Mouse (Mus musculus) forebrain, embryonic 13.5 days (tissue): ENCODE results near the gene Kcnip1. TPM values are rescaled to one million over a fixed set of nuclear protein-coding genes. Genes with fewer than 3 reads are reported as not detected.
A peak's percentile ranks its signal among the peaks of the same experiment; 100 is the strongest.

Experiments used
- ATAC-seq: fragments of 200-750 bp; cut with Nextera tagmentation; 2 replicates; pipeline ENCODE4 v1.8.0; 2017
- H3K27ac ChIP-seq: fragments of 300-500 bp; sonication (generic); 2 replicates; pipeline ENCODE4 v1.5.1; 2015; ENCODE audit warnings: inconsistent platforms, mild to moderate bottlenecking, moderate library complexity
- H3K27me3 ChIP-seq: fragments of 300-500 bp; sonication (generic); 2 replicates; pipeline ENCODE4 v1.6.1; 2015; ENCODE audit warnings: mild to moderate bottlenecking, inconsistent platforms
- H3K36me3 ChIP-seq: fragments of 300-500 bp; sonication (generic); 2 replicates; pipeline ENCODE4 v1.6.1; 2015; ENCODE audit warnings: mild to moderate bottlenecking, inconsistent platforms; ENCODE audit not compliant: poor library complexity, severe bottlenecking
- H3K4me1 ChIP-seq: fragments of 300-500 bp; sonication (generic); 2 replicates; pipeline ENCODE4 v1.6.1; 2015; ENCODE audit warnings: inconsistent platforms
- H3K4me2 ChIP-seq: fragments of 300-500 bp; sonication (generic); 2 replicates; pipeline ENCODE4 v1.6.1; 2015; ENCODE audit warnings: inconsistent platforms, mild to moderate bottlenecking, moderate library complexity
- H3K4me3 ChIP-seq: fragments of 300-500 bp; sonication (generic); 2 replicates; pipeline ENCODE4 v1.5.1; 2015; ENCODE audit warnings: mild to moderate bottlenecking, inconsistent platforms
- H3K9ac ChIP-seq: fragments of 300-500 bp; sonication (generic); 2 replicates; pipeline ENCODE4 v1.6.1; 2015; ENCODE audit warnings: mild to moderate bottlenecking, inconsistent platforms
- H3K9me3 ChIP-seq: fragments of 300-500 bp; sonication (generic); replicated peaks from 2 replicates; pipeline ENCODE4 v1.6.1; 2016; ENCODE audit warnings: inconsistent platforms
- WGBS: fragments of 180-500 bp; shearing (Covaris S2); methylation state at CpG from one replicate; pipeline ENCODE4 v1.1.7; 2015; 5-methylcytosine and 5-hydroxymethylcytosine counted together
- polyA plus RNA-seq: library from polyadenylated mRNA; unstranded; fragments of >200 nt; fragmentation: Nextera tagmentation; extraction: Ambion mirVana; gene quantifications from 2 replicates; pipeline ENCODE4 v1.2.1, GENCODE M21; 2015

The Kcnip1 gene
- polyA plus RNA-seq, 1 experiment from 2014 or later, result 29.9 TPM

DNA sequence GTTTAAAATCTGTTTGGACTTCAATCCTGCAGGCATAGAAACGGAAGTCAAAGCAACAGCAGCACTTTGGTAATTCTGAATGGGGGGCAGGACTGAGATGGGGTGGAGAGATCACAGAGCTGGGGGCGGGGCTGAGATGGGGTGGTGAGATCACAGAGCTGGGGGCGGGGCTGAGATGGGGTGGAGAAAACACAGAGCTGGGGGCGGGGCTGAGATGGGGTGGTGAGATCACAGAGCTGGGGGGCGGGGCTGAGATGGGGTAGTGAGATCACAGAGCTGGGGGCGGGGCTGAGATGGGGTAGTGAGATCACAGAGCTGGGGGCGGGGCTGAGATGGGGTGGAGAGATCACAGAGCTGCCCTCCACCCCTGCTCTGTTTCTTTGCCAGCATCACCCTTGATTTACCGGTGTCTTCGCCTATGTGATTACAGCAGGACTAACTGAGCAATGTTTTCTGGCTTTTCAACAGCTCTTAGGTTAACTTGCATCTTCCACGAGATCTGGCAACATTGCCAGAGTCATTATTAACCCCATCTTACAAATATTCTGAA is 61.0 kb downstream of the Kcnip1 start:
- no peak for ATAC-seq
- H3K36me3 ChIP-seq, result no peaks in the 10 kb centered on the region
- H3K9ac ChIP-seq, result no peak overlapping the region
- H3K4me2 ChIP-seq, result no peak overlapping the region
- peaks cover 16% of the 10 kb centered on the region; the same call in 1 of the 2 replicates for H3K4me1 ChIP-seq
- H3K4me3 ChIP-seq, result no peak overlapping the region
- 17% methylated on average over 6 of the region's 10 CpGs for WGBS
- no peaks in the 10 kb centered on the region for H3K27me3 ChIP-seq
- no peak overlapping the region for H3K27ac ChIP-seq
- no peaks in the 10 kb centered on the region for H3K9me3 ChIP-seq

DNA sequence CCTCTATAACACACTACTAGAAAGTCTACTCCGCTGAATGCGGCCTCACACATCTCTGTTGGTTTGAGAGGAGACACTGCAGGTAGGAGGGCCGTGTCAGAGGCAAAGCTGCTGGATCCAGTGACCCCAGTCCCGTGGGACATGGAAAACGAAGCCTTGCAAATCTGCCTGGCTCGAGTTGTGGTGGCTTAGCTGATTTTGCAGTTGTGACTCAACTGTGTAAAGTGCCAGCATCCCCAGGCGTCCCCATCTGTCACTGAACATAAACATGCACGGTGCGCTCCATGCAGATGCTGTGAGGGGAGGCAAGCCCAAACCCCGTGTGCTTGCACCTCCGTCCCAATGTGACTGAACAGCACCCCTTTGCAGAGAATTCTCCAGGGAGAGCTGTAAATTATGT is 63.5 kb downstream of the Kcnip1 start:
- no peak overlapping the region for H3K9ac ChIP-seq
- no peaks in the 10 kb centered on the region for H3K27me3 ChIP-seq
- H3K4me2 ChIP-seq, result no peak overlapping the region
- WGBS, result 69% methylated on average over 11 of the region's 11 CpGs
- H3K27ac ChIP-seq, result no peak overlapping the region
- H3K4me1 ChIP-seq, result peaks cover 22% of the 10 kb centered on the region; the same call in 1 of the 2 replicates
- no peaks in the 10 kb centered on the region for H3K9me3 ChIP-seq
- no peak for ATAC-seq
- H3K36me3 ChIP-seq, result no peaks in the 10 kb centered on the region
- no peak overlapping the region for H3K4me3 ChIP-seq

DNA sequence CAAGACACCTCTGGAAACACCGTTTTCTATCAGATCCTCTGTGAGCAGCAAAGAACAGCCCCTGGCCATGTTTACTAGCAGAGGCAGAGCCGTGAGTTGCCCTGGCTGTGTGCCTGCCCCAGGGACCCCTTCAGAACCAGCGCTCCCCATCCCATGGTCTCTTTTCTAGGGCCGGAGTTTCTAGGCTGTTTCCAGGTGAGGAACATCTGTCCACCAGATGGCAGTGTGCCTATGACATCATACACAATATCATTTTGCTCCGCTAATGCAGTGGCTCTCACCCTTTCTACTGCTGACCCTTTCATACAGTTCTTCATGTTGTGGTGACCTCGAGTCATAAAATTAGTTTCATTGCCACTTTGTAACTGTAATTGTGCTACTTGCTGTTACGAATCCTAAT is 64.3 kb downstream of the Kcnip1 start:
- ATAC-seq, result no peak
- H3K4me2 ChIP-seq, result no peak overlapping the region
- no peaks in the 10 kb centered on the region for H3K27me3 ChIP-seq
- H3K4me1 ChIP-seq, result peaks cover 22% of the 10 kb centered on the region; the same call in 1 of the 2 replicates
- H3K4me3 ChIP-seq, result no peak overlapping the region
- no peaks in the 10 kb centered on the region for H3K36me3 ChIP-seq
- WGBS, result 52% methylated on average over 7 of the region's 7 CpGs
- H3K9me3 ChIP-seq, result no peaks in the 10 kb centered on the region
- H3K27ac ChIP-seq, result no peak overlapping the region
- no peak overlapping the region for H3K9ac ChIP-seq

DNA sequence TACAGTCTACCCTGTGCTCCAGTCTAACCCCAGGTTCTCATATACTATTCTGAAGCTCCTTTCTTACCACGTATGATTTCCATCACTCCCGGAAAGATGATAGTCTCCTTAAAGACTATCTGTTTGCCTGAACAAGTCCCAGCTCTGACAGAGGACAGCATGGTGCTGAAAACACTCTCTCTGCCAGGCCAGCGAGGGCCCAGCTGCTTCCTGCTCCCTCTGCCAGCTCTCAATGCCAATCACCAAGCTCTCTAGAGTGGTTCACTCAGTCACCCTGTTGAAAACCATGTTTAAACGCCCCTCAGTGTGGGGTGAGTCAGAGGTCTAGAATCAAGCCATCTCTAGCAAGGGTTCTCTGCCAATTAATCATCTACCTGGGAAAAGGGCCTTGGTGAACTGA is 65.1 kb downstream of the Kcnip1 start:
- Histone ChIP-seq H3K4me2 (no peak overlapping the region), H3K27ac (no peak overlapping the region), H3K9me3 (no peaks in the 10 kb centered on the region), H3K27me3 (no peaks in the 10 kb centered on the region), H3K36me3 (no peaks in the 10 kb centered on the region), H3K4me1 (peaks cover 21% of the 10 kb centered on the region; the same call in 1 of the 2 replicates), H3K4me3 (no peak overlapping the region), H3K9ac (no peak overlapping the region)
- WGBS, result 79% methylated on average over 4 of the region's 4 CpGs
- no peak for ATAC-seq

DNA sequence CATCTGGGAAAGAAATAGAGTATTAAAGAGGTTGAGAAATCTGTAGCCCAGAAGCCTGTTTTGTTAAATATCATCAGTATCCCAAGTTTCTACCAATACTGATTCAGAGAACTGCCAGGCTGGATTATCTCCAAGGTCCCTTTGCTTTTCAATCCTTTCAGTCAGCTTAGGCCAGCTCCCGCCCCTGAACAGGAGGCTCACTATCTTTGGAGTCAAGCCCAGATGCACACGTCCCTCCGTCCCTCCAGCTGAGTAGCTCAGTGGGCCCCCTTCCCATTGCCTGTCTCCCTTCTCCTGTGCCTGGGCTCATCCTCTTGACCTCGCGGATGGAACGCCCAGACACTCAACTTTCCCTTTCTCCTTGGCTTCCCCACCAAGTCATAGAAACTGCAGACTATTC is 65.6 kb downstream of the Kcnip1 start:
- Histone ChIP-seq H3K4me1 (peaks cover 16% of the 10 kb centered on the region; the same call in 1 of the 2 replicates), H3K27ac (no peak overlapping the region), H3K9ac (no peak overlapping the region), H3K4me2 (no peak overlapping the region), H3K27me3 (no peaks in the 10 kb centered on the region), H3K9me3 (no peaks in the 10 kb centered on the region), H3K36me3 (no peaks in the 10 kb centered on the region), H3K4me3 (no peak overlapping the region)
- no peak for ATAC-seq
- 51% methylated on average over 6 of the region's 6 CpGs for WGBS

DNA sequence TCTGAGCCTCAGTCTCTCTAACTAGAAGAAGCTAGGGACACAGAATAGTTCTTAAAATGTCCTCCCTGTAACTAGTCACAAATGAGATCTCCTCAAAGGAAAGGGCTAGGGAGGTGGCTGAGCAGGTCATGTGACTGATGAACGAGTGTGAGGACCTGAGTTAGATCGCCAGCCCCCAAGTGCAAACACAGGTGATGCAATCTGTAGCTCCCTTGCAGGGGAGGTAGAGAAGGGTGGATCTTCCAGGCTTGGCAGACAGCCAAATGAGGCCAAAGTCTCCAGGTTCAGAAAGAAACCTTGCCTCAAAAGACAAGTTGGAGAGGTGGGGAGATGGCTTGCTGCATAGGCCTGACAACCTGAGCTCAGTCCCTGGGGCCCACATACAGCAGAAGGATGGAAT is 66.4 kb downstream of the Kcnip1 start:
- Histone ChIP-seq H3K27ac (no peak overlapping the region), H3K4me1 (0 out of 2 replicates have a peak, but pooled peaks cover 12% of the 10 kb centered on the region), H3K9me3 (no peaks in the 10 kb centered on the region), H3K4me3 (no peak overlapping the region), H3K9ac (no peak overlapping the region), H3K36me3 (no peaks in the 10 kb centered on the region), H3K27me3 (no peaks in the 10 kb centered on the region), H3K4me2 (no peak overlapping the region)
- 71% methylated on average over 2 of the region's 2 CpGs for WGBS
- no peak for ATAC-seq

DNA sequence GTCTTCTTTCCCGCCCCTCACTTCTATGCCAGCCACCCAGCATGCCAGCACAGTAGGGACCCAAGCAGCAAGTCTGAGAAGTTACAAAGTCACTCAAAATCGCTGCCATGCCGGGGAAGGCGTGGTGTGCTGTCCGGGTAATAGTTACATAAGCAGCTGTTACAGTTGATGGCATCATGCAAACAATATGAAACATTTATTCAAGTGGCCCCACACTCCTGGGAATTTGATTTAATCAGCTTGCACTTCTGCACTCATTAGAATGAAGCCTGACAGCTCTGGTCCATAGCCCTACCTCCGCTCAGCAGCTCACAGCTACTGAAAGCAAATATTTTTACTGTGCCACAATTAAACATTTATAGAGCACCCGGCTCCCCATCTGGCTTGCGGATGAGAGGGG is 67.2 kb downstream of the Kcnip1 start:
- Histone ChIP-seq H3K27me3 (no peaks in the 10 kb centered on the region), H3K27ac (no peak overlapping the region), H3K4me1 (0 out of 2 replicates have a peak, but pooled peaks cover 12% of the 10 kb centered on the region), H3K4me2 (no peak overlapping the region), H3K36me3 (no peaks in the 10 kb centered on the region), H3K9ac (no peak overlapping the region), H3K4me3 (no peak overlapping the region), H3K9me3 (no peaks in the 10 kb centered on the region)
- no peak for ATAC-seq
- WGBS, result 65% methylated on average over 8 of the region's 8 CpGs

DNA sequence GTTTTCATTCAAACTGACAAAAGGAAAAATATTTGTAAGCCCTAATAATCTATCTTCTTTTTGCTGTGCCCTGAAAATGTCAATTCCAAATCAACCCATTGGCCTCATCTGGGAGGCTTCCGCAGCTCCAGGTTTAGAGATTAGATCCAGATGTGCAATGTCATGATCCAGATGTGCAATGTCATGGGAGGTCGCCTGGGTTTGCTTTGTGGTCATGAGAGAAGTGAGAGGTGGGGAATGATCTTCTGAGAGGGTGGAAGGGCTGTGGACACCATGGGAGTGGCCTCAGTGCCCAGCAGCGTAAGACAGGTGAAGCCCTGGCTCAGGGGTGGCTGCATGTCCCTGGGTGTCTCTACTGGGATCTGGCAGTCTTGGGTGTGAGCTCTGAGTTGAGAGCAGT is 69.9 kb downstream of the Kcnip1 start:
- 73% methylated on average over 3 of the region's 3 CpGs for WGBS
- H3K27me3 ChIP-seq, result no peaks in the 10 kb centered on the region
- no peak overlapping the region for H3K27ac ChIP-seq
- H3K4me2 ChIP-seq, result no peak overlapping the region
- no peaks in the 10 kb centered on the region for H3K9me3 ChIP-seq
- H3K4me3 ChIP-seq, result no peak overlapping the region
- no peak overlapping the region for H3K9ac ChIP-seq
- H3K36me3 ChIP-seq, result no peaks in the 10 kb centered on the region
- no peak for ATAC-seq
- H3K4me1 ChIP-seq, result 0 out of 2 replicates have a peak, but pooled peaks cover 9% of the 10 kb centered on the region

DNA sequence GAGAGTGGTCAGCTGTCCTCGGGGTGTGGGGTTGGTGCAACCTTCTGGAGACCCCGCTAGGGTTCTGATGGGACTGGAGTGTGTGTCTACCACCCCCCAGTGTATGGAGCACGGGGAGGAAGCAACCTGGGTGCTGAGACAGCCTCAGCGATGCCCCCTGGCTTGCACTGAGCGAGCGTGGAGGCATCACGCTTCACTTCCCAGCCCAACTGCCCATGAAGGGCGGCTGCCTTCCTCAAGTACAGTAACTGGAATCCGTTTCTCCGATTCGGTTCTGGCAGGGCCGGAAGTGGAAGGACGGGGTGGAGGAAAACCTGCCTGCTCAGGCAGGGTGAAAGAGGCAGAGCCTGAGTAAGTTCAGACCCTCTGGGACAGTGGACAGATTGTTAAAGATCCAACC is 71.5 kb downstream of the Kcnip1 start:
- Histone ChIP-seq H3K27ac (no peak overlapping the region), H3K4me3 (no peak overlapping the region), H3K4me2 (no peak overlapping the region), H3K27me3 (no peaks in the 10 kb centered on the region), H3K9ac (no peak overlapping the region), H3K36me3 (no peaks in the 10 kb centered on the region), H3K4me1 (0 out of 2 replicates have a peak, but pooled peaks cover 2% of the 10 kb centered on the region), H3K9me3 (no peaks in the 10 kb centered on the region)
- no peak for ATAC-seq
- WGBS, result 69% methylated on average over 13 of the region's 13 CpGs

DNA sequence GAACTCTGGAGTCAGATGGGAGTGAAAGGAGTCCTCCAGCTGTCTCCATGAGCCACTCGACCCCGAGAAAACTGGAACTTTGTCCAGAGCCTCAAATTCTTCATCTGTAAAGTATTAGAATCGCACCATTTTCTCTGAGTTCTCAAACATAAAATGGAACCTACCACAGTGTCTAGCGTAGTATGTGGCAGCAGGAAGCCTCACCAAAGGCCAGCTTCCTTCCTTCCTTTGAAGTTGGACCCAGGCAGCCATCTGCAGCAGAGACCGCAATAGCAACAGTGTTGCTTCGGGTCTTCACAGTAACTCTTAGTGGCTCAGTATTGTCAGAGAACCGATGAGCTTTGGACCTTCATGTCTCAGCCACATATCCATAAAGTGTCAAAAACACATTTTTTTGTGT is 73.1 kb downstream of the Kcnip1 start:
- H3K4me1 ChIP-seq, result no peaks in the 10 kb centered on the region
- H3K9me3 ChIP-seq, result no peaks in the 10 kb centered on the region
- H3K4me3 ChIP-seq, result no peak overlapping the region
- no peaks in the 10 kb centered on the region for H3K36me3 ChIP-seq
- no peak overlapping the region for H3K27ac ChIP-seq
- no peak overlapping the region for H3K4me2 ChIP-seq
- H3K27me3 ChIP-seq, result no peaks in the 10 kb centered on the region
- 91% methylated on average over 7 of the region's 7 CpGs for WGBS
- H3K9ac ChIP-seq, result no peak overlapping the region
- no peak for ATAC-seq

DNA sequence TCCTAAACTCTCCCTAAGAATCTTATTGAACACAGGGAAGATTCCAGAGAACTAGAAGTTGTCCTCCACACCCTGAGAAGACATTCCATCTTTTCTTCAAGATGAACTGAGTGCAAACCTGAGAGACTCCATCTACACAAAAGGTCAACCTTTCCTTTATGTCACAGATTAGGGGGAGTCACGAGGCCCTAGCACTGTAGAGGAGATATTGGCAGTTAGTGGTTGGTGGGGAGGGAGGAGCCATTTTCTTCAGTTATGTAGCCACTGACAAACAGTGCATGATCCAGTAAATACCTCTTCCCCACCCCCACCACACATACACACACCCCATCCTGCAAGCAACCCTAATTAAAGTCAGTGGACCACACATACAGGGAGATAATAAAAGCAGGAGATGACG is 74.5 kb downstream of the Kcnip1 start:
- 25% methylated on average over 2 of the region's 2 CpGs for WGBS
- no peak for ATAC-seq

DNA sequence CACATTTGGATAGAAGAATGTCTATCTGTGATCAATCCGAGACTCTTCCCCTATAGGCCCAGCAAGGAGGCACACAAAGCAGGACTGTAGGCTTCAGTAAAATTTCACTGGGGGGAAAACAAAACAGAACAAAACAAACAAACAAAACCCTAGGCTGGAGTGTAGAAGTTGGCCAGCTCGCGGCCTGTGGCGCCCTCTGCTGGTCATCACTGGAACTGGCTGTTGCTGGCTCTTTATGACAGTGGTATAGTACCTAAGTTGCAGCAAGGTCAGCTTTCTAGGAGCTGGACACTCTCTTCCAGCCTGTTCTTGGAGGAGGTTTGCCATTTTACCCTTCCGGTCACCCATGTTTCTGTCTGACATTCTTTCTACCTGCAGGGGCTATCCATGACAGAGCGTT is 75.4 kb downstream of the Kcnip1 start:
- WGBS, result 23% methylated on average over 6 of the region's 6 CpGs
- ATAC-seq, result peak; percentile 82

More for the DNA sequence above, 74.5 kb downstream of the Kcnip1 start:
- no peak overlapping the region for H3K4me3 ChIP-seq
- H3K4me2 ChIP-seq, result no peak overlapping the region
- H3K4me1 ChIP-seq, result no peaks in the 10 kb centered on the region
- H3K9ac ChIP-seq, result no peak overlapping the region
- H3K27ac ChIP-seq, result no peak overlapping the region
- H3K36me3 ChIP-seq, result no peaks in the 10 kb centered on the region
- H3K27me3 ChIP-seq, result no peaks in the 10 kb centered on the region
- H3K9me3 ChIP-seq, result no peaks in the 10 kb centered on the region

DNA sequence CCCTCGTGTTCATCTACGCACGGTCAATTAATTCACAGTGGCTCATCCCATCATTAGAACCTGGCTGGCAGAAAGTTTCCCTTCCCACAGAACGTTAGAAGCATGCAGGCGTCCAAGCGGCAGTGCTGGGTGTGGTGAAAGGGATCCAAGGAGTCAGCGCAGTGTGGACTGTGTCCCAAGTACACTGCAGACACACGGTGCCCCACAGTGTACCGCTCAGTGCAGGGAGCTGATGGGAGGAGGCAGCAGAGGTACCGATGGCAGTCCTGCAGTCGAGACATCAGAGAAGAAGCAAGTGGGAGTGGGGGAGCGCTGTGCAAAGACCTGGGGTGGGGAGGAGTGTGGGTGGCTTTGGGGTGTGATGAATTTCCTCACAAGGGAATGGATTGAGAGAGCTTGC is 78.7 kb downstream of the Kcnip1 start:
- Histone ChIP-seq H3K36me3 (no peaks in the 10 kb centered on the region), H3K4me3 (no peak overlapping the region), H3K4me2 (no peak overlapping the region), H3K27ac (no peak overlapping the region), H3K9me3 (no peaks in the 10 kb centered on the region), H3K4me1 (peaks cover 15% of the 10 kb centered on the region), H3K9ac (no peak overlapping the region), H3K27me3 (no peaks in the 10 kb centered on the region)
- no peak for ATAC-seq
- 48% methylated on average over 12 of the region's 12 CpGs for WGBS

More for the DNA sequence above, 75.4 kb downstream of the Kcnip1 start:
- Histone ChIP-seq H3K9me3 (no peaks in the 10 kb centered on the region), H3K4me2 (no peak overlapping the region), H3K4me3 (no peak overlapping the region), H3K4me1 (peaks cover 5% of the 10 kb centered on the region), H3K36me3 (no peaks in the 10 kb centered on the region), H3K27ac (no peak overlapping the region), H3K27me3 (no peaks in the 10 kb centered on the region), H3K9ac (no peak overlapping the region)
